Mouse (Mus musculus): Measurements from ENCODE around the gene Gfm2. TPM values are rescaled to one million over a fixed set of nuclear protein-coding genes. Genes with fewer than 3 reads are reported as not detected.

Gfm2 gene
- total and polyA plus RNA-seq, 3 experiments, result 22.0 to 54.0 (median 41.3) TPM

- no peak for DNase-seq
Measured at GRCm38 (mm10) chr13:97227795-97228194, 90.1 kb downstream of the Gfm2 start.

GRCm38 (mm10) chr13:97230101-97230500 is 92.4 kb downstream of the Gfm2 start:
- no peak for DNase-seq

Other genes starting within 250 kb of the Gfm2 start
- gene Gcnt4, start 213.2 kb upstream of the Gfm2 start, total RNA-seq (2021), result under 1 TPM; 0.10 to 0.69 TPM
- 0.11 and 0.33 TPM in 2 replicates for gene Gcnt4, start 213.2 kb upstream of the Gfm2 start, polyA plus RNA-seq (2012; rRNA removed)
- gene 1700029F12Rik, start 103.6 kb upstream of the Gfm2 start, total RNA-seq (2021), result under 1 TPM in 1 of 2 experiments, not detected in 1; 0.75 TPM
- 0.42 and 0.48 TPM in 2 replicates for gene 1700029F12Rik, start 103.6 kb upstream of the Gfm2 start, polyA plus RNA-seq (2012; rRNA removed)
- 1 to 10 TPM; 1.8 to 8.5 TPM for gene Fam169a, start 70.7 kb upstream of the Gfm2 start, total RNA-seq (2021)
- gene Fam169a, start 70.7 kb upstream of the Gfm2 start, polyA plus RNA-seq (2012; rRNA removed), result 0.04 and 0.29 TPM in 2 replicates
- gene Gm6169, start 38.7 kb upstream of the Gfm2 start, total RNA-seq (2021), result 10 to 100 TPM in 1 of 2 experiments, under 1 TPM in 1; 0.66 to 15.5 TPM
- 0.96 and 1.0 TPM in 2 replicates for gene Gm6169, start 38.7 kb upstream of the Gfm2 start, polyA plus RNA-seq (2012; rRNA removed)
- 10 to 100 TPM; 65.6 to 74.0 TPM for gene Nsa2, start within 50 bp of the Gfm2 start, total RNA-seq (2021)
- gene Nsa2, start within 50 bp of the Gfm2 start, polyA plus RNA-seq (2012; rRNA removed), result 4.2 and 4.4 TPM in 2 replicates
- gene Hexb, start 60.4 kb downstream of the Gfm2 start, total RNA-seq (2021), result 10 to 100 TPM; 30.6 to 38.4 TPM
- 221 and 235 TPM in 2 replicates for gene Hexb, start 60.4 kb downstream of the Gfm2 start, polyA plus RNA-seq (2012; rRNA removed)
- gene Enc1, start 103.2 kb downstream of the Gfm2 start, total RNA-seq (2021), result 10 to 100 TPM in 1 of 2 experiments, 1 to 10 TPM in 1; 6.6 to 13.2 TPM
- gene Enc1, start 103.2 kb downstream of the Gfm2 start, polyA plus RNA-seq (2012; rRNA removed), result 4.6 and 5.8 TPM in 2 replicates